Mouse (Mus musculus): Measurements from ENCODE around the gene Ccp110.

DNA sequence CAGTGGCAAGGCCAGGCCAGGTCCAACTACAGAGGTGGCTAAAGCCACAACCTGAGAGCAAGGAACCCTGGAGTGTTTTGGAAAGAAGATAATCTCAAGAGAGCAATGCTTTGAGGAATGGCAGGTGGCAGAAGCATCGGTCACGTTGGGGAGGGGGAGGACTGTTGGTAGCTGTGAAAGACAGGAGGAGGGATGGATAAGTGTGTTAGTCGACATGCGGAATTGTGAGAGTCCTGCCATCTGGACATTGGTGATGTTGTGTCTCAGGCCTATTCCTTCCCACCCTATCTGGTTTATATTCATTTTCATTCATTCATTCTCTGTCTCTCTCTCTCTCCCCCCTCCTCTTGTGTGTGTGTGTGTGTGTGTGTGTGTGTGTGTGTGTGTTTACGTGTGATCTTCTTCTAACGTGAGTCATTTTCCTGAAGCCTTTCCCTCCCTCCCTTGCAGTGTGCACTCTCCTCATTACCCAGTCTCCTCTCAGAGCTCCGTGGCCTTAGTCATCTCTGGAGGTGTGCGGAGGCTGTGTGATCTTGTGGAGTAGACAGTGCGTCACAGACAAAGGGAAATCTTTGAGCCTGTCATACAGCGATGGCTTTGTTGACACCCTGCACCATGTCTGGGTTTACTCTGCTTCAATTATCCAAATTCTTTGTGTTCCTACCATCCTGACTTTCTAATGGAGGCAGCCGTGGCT, 71.1 kb downstream of the Ccp110 start:
- TF ChIP-seq ZC3H11A (IDR thresholded peaks at IDR 0.05; ENCODE audit: low read depth, low read length) (no peak), BHLHE40 (IDR thresholded peaks at IDR 0.05; ENCODE audit: low read depth, low read length) (no peak)

Measured in CH12.LX (cell line).